Mouse (Mus musculus) neural tube, embryonic 10.5 days (tissue): ENCODE data around the gene Alg9.

Source experiments
- DNase-seq: peaks from one replicate; pipeline ENCODE4 v3.0.0-alpha.2; 2017; ENCODE audit warnings: low spot score; ENCODE audit errors: extremely low spot score

The Alg9 gene

GRCm38 (mm10) chr9:50884741-50885599, 110.2 kb downstream of the Alg9 start:
- DNase-seq, result no peak

DNA sequence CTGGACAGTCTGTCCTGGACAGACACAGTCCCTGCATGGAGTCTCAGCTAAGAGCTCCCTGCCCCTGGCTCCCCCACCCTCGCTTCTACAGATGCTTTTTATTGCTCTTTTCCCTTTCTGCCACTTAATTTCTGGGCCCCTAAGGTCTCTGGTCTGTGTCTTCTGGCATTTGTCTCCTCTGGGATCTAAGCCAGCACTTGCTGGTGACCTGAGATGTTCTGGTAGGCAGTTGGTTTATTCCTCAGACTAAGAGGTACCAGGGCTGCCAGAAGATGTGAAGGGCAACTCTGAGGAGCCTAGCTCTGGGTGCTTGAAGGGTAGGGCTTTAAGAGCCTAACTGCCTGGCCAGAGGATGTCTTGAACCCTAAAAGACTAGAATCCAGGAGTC, 110.8 kb downstream of the Alg9 start:
- no peak for DNase-seq

DNA sequence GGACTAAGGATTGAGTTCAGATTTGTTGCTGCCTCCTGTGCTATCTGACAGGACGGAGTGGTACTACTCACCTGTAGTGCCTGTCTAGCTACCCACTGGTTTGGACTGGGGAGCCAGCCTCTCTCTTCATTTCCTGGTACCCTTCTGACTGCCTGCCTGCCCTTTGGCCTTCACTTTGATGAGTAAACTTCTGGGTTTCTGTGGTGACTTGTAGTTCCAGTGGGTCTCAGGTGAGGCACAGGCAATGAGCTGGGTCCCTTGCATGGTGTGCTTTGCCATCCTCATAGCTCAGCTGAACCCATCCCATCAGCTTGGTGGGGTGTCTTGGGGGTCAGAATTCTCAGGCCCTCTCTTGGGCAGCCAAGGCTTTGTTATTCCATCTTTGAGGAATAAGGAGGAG, 112.1 kb downstream of the Alg9 start:
- DNase-seq, result no peak

GRCm38 (mm10) chr9:50887351-50887750, 112.5 kb downstream of the Alg9 start:
- DNase-seq, result no peak

DNA sequence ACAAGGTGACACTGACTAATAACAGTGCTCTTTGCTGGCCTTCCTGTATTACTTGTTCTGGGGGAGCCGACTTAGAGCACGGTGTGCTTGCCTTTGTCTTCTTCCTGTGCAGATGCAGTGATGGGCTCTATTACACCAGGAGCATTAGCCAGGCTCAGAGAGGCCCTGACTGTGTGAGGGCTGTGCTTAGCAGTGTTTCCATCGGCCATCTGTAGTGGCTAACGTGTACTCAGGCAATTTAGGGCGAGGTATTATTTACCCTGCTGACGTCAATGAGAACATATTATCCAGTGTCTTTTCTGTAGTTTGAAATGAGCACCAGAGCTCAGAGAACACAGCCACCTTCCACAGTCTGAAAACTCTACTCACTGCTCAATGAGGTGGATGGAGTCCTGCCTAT, 114.4 kb downstream of the Alg9 start:
- no peak for DNase-seq

DNA sequence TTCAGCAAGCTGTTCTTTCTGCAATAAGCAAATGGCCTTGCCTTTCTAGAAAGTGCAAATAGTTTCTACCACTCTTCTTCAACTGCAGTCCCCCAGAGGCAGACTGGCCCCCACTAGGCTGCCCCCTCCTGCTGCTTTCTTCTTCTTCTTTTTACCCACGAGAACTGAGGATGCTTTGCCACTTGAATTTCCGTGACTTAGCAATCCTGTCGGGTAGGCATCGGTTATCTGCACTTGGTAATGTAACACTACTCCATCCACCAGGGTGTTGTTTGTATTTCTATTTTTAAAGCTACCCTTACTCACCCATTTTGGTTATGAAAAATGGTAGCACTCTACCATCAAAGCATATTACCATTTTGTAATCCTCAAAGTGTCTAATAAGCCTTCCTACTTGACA, 115.1 kb downstream of the Alg9 start:
- DNase-seq, result no peak

GRCm38 (mm10) chr9:50890494-50891090, 115.8 kb downstream of the Alg9 start:
- DNase-seq, result no peak
